Mouse (Mus musculus) left cerebral cortex, postnatal 10 days (tissue): ENCODE measurements around the gene Mfsd4a. TPM values are rescaled to one million over a fixed set of nuclear protein-coding genes. Genes with fewer than 3 reads are reported as not detected.

Source experiments
- DNase-seq, 2 experiments: peaks; one replicate each; pipeline ENCODE4 v3.0.0; 2021 to 2022; ENCODE audit warnings: low spot score in 2 of 2, mixed read lengths in 1 of 2; ENCODE audit errors: extremely low spot score in 1 of 2
- intact Hi-C: fragments of 180-260 bp; cut with DNase I; formaldehyde crosslinking; loops from one replicate; pipeline ENCODE4 v1.15.1; 2025
- total RNA-seq, 2 experiments: library from RNA; stranded (reverse); gene quantifications; 2 replicates each; pipeline ENCODE4 v1.2.3; 2021

Mfsd4a gene
- total RNA-seq, 2 experiments from 2014 or later: 65.1 to 74.0 TPM

DNA sequence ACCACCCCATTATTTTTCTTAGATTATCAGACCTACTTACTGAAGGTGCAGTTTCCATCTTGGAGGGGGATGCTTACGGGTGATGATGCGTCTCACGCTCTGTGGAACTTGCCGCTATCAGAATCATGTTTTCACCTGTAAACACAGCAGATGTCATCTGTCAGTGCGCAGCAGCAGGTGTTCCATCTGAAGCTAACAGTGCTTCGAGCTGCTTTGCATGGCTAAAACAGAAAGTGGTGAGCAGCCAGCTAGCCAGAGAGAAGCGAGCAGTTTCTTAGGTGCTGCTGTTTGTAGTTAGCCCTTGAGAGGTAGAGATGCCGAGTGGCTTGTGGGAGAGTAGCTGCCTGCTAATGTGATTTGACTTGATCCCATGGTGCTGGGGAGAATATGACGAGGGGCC is 39.4 kb downstream of the Mfsd4a start:
- DNase-seq: no peak
- intact Hi-C loops: no loop called here

DNA sequence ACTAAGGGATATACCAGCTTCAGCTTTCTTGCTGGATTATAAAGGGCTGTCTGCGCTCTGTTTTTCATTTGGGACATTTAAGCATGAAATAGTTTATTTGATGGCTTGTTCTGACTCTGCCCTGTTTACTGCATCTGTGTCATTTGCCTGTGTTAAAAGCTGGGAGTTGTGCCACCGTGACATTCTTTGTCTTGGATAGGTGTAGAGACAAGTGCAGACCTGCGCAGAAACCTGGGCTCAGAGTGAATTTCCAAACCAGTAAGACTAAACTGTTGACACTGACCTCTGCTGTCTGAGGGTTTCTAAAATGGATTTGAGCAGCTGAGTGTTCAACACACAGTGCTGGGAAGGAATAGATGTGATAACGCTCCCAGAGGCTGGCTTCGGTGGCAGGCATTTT is 39.9 kb downstream of the Mfsd4a start:
- intact Hi-C loops: no loop called here
- DNase-seq: no peak

DNA sequence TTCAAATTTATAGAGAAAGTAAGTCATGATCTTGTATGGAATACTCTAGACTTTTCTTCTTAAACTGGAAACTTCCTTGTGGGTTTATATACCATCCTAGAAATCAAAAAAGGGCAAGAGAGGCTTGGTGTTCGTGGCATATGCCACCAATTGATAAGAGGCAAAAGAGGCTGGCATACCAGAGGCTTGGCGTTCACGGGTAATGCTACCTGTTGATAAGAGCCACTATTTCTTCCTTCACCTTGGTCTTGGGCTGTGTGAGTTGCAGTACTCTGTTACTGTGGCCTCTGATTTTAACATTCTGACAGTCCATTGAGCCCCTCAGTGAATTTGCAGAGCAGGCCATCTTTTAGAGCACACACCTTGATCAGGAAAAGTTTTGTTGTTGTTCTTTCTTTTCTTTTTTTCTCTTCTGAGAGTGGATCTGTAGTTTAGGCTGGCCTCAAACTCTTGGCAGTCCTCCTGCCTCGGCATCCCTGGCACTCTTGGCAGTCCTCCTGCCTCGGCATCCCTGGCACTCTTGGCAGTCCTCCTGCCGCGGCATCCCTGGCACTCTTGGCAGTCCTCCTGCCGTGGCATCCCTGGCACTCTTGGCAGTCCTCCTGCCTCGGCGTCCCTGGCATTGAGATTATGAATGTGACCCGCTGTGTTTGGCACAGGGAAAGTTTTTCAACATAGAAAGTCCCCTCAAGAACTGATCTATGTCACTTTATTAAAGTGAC is 40.8 kb downstream of the Mfsd4a start:
- DNase-seq: peak in 1 of 2 experiments; percentile 31
- intact Hi-C loops: no loop called here

DNA sequence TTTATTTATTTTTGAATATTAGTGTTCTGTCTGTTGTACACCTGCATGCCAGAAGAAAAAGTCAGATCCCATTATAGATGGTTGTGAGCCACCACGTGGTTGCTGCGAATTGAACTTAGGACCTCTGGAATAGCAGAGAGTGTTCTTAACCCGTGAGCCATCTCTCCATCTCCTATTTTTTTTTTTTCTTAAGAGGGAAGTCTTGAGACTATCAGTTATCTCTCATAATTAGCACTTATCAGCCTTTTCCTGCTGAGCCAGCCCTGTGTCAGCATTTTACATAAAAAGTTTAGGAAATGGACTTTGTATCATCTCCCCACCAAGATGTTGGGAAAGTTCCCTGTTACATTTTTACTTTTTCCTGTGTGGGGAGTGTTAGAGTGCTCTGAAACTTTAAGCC is 45.8 kb downstream of the Mfsd4a start:
- DNase-seq: no peak
- intact Hi-C loops: no loop called here

DNA sequence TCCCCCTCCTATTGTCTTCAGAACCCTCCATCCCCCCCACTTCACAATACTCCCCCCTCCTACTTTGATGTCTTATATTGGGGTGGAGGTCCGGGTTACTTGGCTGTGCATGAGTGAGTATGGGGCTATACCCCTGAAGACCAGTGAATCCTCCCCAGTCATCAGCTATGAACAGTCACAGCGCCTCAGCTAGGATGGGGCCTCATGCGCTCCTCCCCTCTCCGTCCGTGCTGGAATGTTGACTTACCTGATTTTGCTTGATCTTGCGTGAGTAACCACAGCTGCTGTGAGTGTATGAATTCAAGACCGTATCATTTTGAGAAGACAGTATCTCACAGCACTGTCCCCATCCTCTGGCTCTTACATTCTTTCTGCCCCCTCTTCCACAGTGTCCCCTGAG is 48.0 kb downstream of the Mfsd4a start:
- no peak for DNase-seq
- intact Hi-C loops: loop anchor here (10.0 kb wide), 1 partner anchor 485 kb away; the partner anchor contains the start of gene Tmem81

DNA sequence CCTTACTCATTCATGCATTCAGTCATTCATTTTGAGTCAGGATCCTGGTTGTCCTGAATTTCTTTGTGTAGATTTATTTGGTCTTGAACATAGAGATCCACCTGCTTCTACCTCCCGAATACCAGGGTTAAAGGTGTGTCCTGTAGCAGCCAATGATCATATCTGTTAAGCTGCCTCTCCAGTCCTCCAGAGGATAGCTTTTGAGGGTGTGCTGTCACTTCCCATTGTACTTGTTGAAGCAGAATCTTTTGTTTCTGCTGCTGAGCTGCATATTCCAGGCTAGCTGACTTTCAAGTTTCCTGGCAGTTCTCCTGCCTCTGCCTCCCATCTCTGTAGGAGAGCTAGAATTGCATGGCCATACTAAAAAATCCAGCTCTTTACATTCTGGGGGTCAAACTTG is 51.2 kb downstream of the Mfsd4a start:
- no peak for DNase-seq
- intact Hi-C loops: loop anchor here (10.0 kb wide), 1 partner anchor 488 kb away; the partner anchor contains the start of gene Tmem81

DNA sequence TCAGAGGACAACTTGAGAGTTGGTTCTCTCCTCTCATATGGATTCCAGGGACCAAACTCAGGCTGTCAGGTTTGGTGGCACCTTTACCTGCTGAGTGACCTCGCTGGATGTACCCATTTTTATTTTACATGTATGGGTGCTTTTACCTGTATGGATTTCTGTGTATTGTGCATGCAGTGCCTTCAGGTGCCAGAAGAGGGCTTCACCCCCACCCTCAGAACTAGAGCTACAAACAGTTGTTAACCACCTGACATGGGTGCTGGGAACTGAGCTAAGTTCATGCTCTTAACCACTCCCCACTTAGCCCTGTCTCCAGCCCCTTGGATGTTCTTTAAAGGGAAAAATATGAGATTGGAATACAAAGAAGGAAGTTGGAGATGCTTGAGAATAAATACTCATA is 53.1 kb downstream of the Mfsd4a start:
- intact Hi-C loops: loop anchor here (10.0 kb wide), 1 partner anchor 490 kb away; the partner anchor contains the start of gene Tmem81
- DNase-seq: no peak

DNA sequence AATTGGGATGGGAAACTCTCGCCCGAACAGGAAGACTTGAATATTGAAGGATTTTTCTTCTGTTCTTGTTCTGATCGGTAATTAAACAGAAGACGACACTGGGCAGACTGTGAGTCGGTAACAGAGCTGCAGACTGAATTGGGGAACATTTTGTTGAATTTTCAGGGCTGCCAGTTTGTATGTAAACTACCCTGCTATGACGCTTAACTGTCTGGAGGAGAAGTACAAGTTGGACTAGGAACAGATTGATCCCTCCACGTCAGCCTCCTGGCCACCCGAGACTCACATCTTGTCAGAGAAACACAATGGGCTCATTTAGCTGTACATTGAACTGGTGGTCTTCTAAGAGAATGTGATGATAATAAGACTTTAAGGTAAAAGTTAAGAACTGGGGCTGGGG is 55.0 kb downstream of the Mfsd4a start:
- intact Hi-C loops: loop anchor here (10.0 kb wide), 1 partner anchor 492 kb away; the partner anchor contains the start of gene Tmem81
- no peak for DNase-seq

DNA sequence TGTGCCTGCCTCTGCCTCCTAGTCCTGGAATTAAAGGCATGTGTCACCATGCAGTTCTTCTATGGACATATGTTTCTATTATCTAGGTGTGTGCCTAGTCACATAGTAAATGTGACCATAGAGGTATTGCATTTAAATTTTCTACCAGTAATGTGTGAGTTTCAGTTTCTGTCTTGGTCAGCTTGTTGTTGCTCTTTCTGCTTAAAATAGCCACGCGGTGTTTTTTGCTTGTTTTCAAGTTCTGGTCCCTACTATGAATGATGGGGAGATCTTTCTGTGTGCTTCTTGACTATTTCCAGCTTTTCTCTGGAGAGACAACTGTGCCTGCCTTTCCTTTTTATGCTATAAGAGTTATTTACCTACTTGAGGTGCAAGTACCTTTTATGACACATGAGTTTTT is 56.1 kb downstream of the Mfsd4a start:
- intact Hi-C loops: loop anchor here (10.0 kb wide), 1 partner anchor 493 kb away; the partner anchor contains the start of gene Tmem81
- DNase-seq: no peak

DNA sequence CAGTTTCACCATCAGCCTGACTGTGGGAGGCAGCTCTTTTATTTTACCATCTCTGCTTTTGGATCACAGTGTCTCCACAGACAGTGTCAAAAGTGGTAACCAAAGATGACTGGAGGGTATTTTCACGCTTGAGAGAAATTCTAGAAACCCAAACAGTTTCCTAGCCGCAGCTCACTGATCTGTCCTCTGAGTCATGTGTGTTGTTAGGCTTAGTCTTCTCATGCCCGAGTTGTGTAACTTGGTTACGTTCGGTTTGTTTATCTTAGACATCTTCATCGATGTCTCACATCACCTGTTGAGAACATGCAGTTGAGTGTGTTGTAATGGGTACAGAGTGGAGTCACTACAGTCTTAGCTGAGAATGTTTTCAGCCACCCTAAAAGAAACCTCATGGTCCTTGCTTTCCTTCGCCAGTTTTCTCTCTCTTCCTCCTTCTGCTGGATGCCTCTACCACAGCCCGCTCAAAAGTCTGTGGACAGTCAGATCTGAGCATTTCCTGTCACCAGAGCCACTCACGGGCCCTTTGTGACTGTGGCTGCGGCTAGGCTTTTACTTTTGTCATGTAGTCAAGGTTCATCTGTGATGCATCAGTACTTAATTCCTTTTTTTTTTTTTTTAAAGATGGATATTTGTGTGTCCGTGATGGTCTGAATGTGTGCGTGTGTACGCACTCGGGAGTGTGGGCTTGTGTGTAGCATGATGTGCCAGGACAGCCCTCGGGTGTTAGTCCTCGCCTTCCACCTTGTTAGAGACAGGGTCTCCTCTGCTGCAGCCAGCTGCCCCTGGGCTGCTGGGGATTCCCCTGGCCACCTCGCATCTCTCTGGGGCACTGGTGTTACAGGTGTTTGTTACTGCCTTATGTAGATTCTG is 57.0 kb downstream of the Mfsd4a start:
- intact Hi-C loops: loop anchor here (10.0 kb wide), 1 partner anchor 494 kb away; the partner anchor contains the start of gene Tmem81
- no peak for DNase-seq

DNA sequence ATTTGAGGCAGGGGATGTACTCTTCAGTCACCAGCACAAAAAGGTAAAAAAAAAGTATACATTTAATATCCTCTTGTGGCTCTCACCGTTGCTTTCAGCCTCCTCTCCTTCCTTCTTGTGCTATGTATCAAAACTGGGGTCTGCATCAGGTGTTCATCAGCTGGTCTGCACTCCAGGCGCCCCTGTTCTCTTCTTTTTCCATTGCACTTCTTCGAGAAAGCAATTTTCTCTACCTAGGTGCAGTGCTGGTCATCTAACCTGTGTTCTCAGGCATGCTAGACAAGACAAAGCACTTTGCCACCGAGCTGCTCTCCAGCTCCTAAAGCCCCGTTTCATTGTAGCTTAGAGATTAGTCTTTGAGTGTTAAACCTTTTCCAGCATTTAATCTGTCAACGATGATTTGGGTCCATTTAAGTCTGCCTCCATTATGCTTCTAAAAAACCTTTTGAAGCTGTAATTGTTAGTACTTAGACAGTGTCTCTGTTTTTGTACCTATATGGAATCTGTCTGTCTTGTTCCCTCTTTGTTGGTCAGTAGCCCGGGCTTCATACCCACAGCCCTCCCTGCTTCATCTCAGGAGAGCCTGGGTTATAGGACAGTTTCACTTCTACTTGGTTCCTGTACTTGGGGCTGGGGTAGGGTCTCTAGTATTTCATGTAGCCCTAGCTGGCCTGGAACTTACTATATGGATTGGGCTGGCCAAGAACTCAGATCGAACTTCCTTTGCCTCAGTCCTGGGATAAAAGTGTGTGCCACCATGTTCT is 58.8 kb downstream of the Mfsd4a start:
- DNase-seq: no peak
- intact Hi-C loops: no loop called here

DNA sequence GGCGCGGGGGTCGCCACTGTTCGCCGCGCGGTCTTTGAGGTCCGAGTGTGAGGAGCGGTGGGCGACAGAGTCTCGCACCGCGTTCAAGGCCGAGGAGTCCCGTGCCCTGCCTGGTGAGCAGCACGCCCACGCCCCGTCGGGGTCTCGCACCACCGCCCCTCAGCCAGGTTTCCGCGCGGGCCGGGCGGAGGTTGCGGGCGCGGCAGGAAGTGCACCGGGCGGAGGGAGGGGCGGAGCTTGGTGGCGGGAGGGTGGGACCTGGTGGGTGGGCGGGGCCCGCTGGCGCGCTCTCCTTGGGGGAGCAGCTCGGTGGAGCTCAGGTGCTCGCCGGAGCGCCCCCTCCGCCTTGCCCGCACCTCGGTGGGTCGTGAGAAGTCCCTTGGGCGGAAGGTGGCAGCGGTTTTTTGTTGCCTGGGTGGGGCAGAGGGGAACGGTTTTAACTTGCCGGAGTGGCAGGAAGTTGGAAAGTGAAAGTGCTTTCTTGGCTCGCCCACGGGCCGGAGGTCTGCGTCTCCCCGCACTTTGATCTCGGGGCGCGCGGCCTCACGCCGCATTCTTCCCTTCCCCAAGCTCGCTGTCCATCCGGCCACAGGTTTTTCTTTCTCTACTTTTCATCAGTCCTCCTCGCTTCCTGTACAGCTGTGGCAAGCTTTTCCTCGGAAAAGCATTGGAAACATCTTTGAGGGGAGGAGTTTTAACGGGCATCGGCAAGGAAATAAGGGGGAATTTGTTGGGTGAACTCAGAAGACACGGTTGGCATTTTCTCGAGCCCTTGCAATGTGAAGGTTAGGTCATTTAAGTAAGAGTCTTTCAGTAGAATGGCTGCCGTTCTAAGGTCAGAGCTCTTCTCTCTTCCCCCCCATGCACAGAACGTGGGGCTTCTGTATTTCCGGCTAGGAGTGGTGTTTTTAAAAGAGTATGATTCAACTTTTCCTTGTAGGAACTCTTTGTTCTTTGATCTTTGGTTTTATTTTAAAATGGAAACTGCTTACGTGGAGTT is 59.7 kb downstream of the Mfsd4a start:
- intact Hi-C loops: no loop called here
- DNase-seq: peak; percentile 58 to 93

DNA sequence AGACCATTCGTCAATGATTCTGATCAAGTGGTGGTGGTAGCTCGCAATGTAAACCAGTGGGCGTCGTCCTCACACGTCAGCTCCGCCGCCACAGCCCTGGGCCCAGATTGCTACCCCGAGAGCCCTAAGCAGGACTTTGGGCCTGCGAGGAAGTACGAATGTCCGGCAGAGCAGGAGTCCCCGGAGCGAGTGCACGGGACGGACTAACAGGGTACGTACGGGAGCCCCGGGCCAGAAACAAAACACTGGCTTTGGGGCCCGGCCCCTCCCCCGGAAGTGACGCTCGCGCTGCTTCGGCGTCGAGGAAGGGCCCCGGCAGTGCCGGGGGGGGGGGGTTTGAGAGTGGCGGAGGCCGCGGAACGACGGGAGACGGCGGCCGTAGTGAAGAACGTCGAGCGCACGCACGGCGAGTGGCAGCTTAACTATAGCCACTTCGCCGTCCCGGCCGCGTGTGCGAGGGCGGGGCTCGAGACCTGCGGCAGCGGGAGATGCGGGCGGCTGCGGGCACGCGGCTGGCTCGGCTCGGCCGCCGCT is 60.5 kb downstream of the Mfsd4a start, which contains the start of gene Elk4:
Gene Elk4, plus strand, starts transcription at position 326 of the 534 bp plus-strand sequence.
- DNase-seq: peak; percentile 76 to 96
- intact Hi-C loops: no loop called here

DNA sequence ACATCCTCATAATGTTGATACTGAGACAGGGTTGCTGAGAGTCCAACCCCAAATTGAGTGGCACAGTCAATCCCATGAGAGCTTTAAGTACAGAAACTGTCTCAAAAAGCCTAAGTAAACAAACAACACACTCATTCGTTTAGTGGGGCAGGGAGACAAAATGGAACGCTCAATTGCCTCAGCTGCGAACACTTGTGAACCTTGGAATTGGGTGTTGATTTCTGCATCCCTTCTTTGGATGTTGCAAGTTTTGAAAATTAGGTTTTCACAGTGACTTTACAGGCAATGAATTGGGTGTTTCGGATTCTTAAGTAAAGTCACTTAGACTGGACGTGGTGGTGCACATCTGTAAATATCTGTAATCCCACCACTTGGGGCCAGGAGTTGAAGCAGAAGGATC is 61.1 kb downstream of the Mfsd4a start:
- intact Hi-C loops: no loop called here
- DNase-seq: no peak

DNA sequence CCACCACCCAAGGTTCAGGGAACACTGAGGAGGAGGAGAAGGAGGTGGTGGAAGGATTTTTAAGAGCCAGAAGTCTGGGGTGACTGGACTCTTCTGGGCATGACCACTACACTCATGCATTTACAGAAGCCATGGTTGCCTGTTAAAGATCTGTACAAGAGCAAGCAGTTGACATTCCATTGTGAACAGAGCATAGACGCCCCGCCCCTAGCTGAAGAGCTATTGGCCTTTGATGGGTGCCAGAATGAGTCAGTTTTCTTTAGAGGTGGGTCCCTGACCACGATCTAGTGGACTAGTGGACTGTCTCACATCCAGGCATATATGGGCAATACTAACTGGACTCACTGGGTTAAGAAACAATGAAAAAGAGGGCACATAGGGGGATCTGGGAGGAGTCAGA is 61.8 kb downstream of the Mfsd4a start:
- intact Hi-C loops: no loop called here
- no peak for DNase-seq

DNA sequence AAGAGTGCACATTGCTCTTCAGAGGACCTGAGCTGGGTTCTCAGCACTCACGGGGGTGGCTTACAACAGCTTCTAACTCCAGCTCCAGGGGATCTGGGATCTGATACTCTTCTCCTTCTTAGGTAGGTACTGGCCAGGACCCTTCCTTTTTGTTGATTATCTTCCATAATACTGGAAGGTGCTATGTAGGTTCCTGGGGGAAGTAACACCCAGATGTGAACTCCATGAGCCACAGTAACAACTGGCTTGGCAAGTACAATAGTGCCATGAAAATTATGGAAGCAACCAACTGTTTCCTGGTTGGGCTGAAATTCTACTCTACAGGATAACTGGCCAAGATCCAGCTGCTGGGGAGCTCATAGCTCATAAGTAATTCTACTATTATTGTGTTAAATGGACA is 62.4 kb downstream of the Mfsd4a start:
- no peak for DNase-seq
- intact Hi-C loops: no loop called here

DNA sequence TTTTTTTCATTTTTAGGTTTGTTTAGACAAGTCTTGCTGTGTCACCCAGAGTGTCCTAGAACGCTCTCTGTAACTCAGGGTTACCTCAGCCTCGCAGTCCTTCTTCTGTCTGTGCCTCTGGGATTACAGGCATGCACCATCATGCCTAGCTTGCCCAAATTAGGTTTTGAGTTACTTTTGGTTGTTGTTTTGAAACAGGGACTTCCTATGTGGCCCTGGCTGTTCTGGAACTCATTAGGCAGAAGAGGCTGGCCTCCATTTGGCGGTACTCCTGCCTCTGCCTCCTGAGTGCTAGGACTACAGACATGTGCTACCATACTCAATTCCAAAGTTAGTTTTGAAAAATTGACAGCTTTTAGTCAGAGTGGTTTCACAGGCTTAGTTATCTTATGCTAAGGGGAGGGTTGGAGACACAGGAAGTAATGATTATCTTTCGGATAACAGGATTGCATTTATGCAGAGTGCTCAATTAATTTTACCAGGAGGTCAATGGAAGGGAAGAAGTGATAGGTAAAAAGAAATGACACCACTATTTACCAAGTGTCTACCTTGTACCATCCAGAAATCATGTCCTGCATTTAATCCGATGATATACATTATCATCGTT is 63.2 kb downstream of the Mfsd4a start:
- no peak for DNase-seq
- intact Hi-C loops: no loop called here
